Mouse (Mus musculus) megakaryocyte-erythroid progenitor cell, adult 5-6 weeks (primary cell): ENCODE results near the gene Syt1. TPM values are rescaled to one million over a fixed set of nuclear protein-coding genes. Genes with fewer than 3 reads are reported as not detected.

Experiments used
- ATAC-seq: replicated peaks from 2 replicates; pipeline ENCODE4 v1.8.0; 2016; ENCODE audit warnings: mild to moderate bottlenecking, inconsistent platforms; ENCODE audit not compliant: severe bottlenecking, poor library complexity, low FRiP score, low TSS enrichment
- total RNA-seq, 2 experiments: library from RNA; stranded (forward) in 1 of 2; stranded (reverse) in 1 of 2; fragments of 200-1000, 215-1000 nt in 1 of 2; fragments of >200 nt in 1 of 2; fragmentation: Nextera tagmentation in 1 of 2; gene quantifications; 2 replicates each; pipeline ENCODE4 v1.2.3; 2014 to 2017

The Syt1 gene
- total RNA-seq, 2 experiments from 2014 or later, result not detected

- no peak for ATAC-seq
Measured at GRCm38 (mm10) chr10:108541555-108541954, 469.2 kb downstream of the Syt1 start.

DNA sequence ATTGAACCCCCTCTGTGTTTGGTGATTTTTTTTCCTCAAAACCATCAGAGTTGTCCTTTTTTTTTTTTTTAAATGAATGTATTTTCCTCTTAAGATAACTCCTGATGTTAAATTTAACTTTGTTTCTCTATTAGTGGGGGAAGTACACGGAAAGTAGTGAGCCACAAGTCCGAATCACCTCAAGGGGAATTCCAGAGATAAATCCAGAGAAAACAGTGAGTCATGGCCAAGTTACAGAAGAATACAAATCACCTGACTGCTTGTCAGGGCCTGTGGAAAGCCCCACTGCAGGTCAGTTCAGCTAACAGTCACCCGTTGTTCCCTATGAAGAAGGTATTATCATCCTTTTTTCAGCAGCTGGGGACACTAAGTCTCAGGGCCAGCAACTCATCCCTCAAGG is 472.2 kb downstream of the Syt1 start:
- no peak for ATAC-seq

GRCm38 (mm10) chr10:108537641-108538040 is 473.1 kb downstream of the Syt1 start:
- no peak for ATAC-seq

DNA sequence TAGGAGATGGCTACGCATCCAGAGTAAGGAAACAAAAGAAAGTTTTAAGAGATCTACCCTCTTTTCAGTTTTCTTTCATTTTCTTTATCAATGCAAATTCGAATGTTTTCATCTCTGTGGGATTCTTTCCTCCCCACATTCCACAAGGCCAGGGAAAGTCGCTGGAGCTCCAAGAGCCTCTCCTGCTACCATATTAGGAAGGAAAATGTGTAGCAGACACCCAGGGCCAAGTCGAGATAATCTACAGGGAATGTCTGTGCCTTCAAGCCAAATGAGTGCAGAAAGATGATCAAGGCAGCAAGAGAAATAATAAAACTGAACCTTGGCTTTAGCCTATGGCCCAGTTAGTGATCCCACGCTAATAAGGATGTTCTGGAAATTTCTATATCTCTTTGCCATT is 474.9 kb downstream of the Syt1 start:
- no peak for ATAC-seq

DNA sequence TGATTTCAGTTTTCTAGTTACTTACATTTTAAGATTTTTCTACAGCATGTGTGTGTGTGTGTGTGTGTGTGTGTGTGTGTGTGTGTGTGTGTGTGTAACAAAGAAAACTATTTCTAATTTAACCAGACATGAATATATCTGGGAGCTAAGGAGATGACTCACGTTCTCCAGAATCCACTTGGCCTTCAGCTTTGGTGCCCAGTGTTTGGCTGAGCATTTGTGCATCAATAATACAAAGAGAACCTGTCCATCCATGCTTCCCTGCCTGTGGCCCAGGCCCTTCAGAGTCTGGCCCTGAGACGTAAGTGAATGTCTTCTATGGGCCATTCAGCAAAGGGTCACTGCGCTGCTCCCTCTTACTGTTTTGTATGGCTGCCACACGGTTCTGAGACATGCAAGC is 476.7 kb downstream of the Syt1 start:
- ATAC-seq, result no peak

- ATAC-seq, result no peak
Measured at GRCm38 (mm10) chr10:108532916-108533315, 477.9 kb downstream of the Syt1 start.

DNA sequence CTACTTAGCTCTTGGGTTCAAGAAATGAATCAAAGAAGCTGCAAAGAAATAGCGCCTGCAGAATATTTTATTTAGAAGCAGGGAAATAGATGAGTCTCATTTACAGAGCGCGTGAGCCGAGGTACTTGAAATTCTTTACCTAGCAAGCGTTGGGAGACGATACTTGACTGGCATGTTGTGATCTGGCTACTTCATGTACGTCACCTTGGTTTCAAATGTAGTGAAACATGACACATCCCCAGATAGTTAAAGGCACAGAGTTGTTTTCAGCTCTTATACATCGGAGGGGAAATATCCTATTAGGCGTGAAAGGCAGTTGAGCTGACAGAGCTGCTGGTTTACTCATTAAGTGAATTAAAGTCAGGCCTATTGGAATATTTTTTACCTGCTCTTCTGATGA is 478.5 kb downstream of the Syt1 start:
- no peak for ATAC-seq

DNA sequence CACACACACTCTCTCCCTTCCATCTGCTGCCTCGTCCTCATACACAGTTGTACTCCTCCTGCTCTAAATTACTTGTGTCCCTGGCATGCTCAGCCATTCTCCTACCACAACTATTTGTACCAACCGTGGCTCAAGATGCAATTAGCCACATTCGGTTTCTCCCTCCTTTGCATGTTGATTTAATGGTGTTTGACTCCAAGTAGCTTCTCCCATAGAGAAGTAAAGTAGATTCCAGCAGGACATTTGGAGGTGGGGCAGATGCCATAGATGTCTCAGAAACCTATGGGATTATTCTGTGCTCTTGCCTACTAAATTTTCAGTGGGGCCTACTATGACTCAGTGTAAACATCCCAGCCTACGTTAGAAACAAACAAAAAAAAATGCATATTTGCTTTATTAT is 479.1 kb downstream of the Syt1 start:
- ATAC-seq, result no peak

- no peak for ATAC-seq
Measured at GRCm38 (mm10) chr10:108531111-108531510, 479.7 kb downstream of the Syt1 start.

- ATAC-seq, result no peak
Measured at GRCm38 (mm10) chr10:108528338-108528737, 482.4 kb downstream of the Syt1 start.

- no peak for ATAC-seq
Measured at GRCm38 (mm10) chr10:108525506-108525905, 485.3 kb downstream of the Syt1 start.

GRCm38 (mm10) chr10:108524306-108525029 is 486.3 kb downstream of the Syt1 start:
- no peak for ATAC-seq

- no peak for ATAC-seq
Measured at GRCm38 (mm10) chr10:108519156-108519555, 491.6 kb downstream of the Syt1 start.

DNA sequence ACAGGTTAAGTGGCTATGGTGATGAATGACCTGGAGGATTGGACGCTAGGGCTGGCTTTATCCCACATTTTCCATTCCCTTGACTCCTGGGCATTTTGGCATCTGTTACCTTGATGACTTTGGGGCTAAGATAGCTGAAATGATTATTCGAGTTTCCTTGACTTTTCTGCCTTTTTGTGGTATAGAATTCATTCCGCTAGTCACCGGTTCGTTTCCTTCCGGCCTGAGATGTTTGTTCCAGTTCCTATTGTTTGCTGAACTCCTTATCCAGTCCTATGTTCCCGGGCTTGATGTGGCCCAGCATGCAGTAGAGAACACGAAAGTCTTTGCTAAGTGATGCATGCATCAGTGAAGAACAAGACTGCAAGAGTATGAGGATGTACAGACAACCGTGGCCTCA is 493.7 kb downstream of the Syt1 start:
- ATAC-seq, result no peak

- no peak for ATAC-seq
Measured at GRCm38 (mm10) chr10:108514671-108515070, 496.1 kb downstream of the Syt1 start.

- ATAC-seq, result no peak
Measured at GRCm38 (mm10) chr10:108509579-108509978, 501.2 kb downstream of the Syt1 start.

DNA sequence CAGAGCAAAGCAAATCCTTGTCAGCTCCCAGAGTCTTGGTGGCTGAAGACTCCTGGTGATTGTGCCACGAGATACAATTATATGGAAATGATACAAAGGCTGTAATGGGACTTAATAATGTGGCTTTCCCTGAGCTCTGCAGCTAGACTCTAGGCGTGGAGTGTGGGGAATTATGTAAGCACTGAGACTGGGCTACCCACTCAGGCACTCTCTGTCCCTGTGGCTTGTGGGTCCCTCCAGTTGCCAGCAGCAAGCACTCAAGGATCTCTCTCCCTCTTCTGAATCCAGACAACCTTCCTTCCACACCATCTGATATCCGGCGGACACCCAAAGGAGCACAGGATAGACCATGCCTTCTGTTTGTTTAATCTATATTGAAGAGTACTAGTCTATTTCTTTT is 503.9 kb downstream of the Syt1 start:
- no peak for ATAC-seq

- no peak for ATAC-seq
Measured at GRCm38 (mm10) chr10:108504925-108505324, 505.9 kb downstream of the Syt1 start.

GRCm38 (mm10) chr10:108504128-108504870 is 506.5 kb downstream of the Syt1 start:
- ATAC-seq, result no peak

- ATAC-seq, result no peak
Measured at GRCm38 (mm10) chr10:108490231-108490630, 520.6 kb downstream of the Syt1 start.

GRCm38 (mm10) chr10:108483991-108484390 is 526.8 kb downstream of the Syt1 start:
- ATAC-seq, result no peak
